Mouse (Mus musculus) liver, adult 2 months (tissue): ENCODE measurements around the gene Zbtb9.

Source experiments
- CTCF ChIP-seq: fragments of 200-500 bp; IDR thresholded peaks from 2 replicates; pipeline ENCODE4 v1.5.1; 2011; ENCODE audit warnings: low read depth, low read length, control low read depth
- POLR2A ChIP-seq: fragments of 200-500 bp; IDR thresholded peaks from 2 replicates; pipeline ENCODE4 v1.6.1; 2011; ENCODE audit warnings: low read length, control low read depth; ENCODE audit not compliant: insufficient read depth; ENCODE audit errors: extremely low read depth

- no peak for TF ChIP-seq POLR2A
- TF ChIP-seq CTCF = no peak
These were observed 39.5 kb upstream of the Zbtb9 start for GRCm38 (mm10) chr17:26933419-26933818.
